Comparison of ENCODE assay signal across 26 mouse cellular contexts in genomic region chrX:41052861-41053260, GRCm38 (mm10).
DNase-seq lines count a peak whose midpoint lies in the region; ATAC-seq lines count a peak whose summit lies in the region.
"Had no signal": no experiment of that assay in that cellular context is flagged by ENCODE, and none has a peak within 500 bp of the region (broad histone marks: within the 10 kb centered on the region; RNA-seq: fewer than 3 reads in every experiment).

No protein-coding gene starts in this region.

- peak; percentile 6 to 7 for DNase-seq in cerebellum, postnatal 10 days
- no peak for DNase-seq in cerebellum, adult 8-10 months
- DNase-seq in forebrain, embryonic 14.5 days (ENCODE audit: low spot score) = peak; percentile 61
- DNase-seq in forebrain, embryonic 11.5 days (ENCODE audit: low spot score) = no peak
- DNase-seq in brain, adult 2 months (ENCODE audit: low read depth, low spot score) = peak; percentile 12
- DNase-seq: adrenal gland, adult 8-10 months; adrenal gland, postnatal 14 days; adrenal gland, postnatal 36 days; B cell, adult 2 months; cerebellum, adult 11-12 months; cerebellum, adult 2 months; cerebellum, adult 9-11 months; cerebellum, postnatal 25 days; embryo, embryonic 11 days; gastrocnemius, adult 2 months had no signal

- no peak overlapping the region for H3K9ac ChIP-seq in forebrain, embryonic 14.5 days (ENCODE audit: low read length)
- no peak overlapping the region for H3K9ac ChIP-seq in forebrain, embryonic 12.5 days
- no peak overlapping the region for H3K9ac ChIP-seq in forebrain, embryonic 16.5 days (replicated peaks; ENCODE audit: low read depth, low read length)
- no peak overlapping the region for H3K9ac ChIP-seq in forebrain, embryonic 11.5 days (ENCODE audit: low read length)
- no peak overlapping the region for H3K9ac ChIP-seq in liver, embryonic 12.5 days
- H3K9ac ChIP-seq: embryonic facial prominence, embryonic 13.5 days; embryonic facial prominence, embryonic 15.5 days had no signal

- no peaks in the 10 kb centered on the region for H3K4me1 ChIP-seq in forebrain, embryonic 14.5 days (ENCODE audit: control insufficient read depth, insufficient read depth, low read length)
- no peaks in the 10 kb centered on the region for H3K4me1 ChIP-seq in forebrain, embryonic 12.5 days
- no peaks in the 10 kb centered on the region for H3K4me1 ChIP-seq in forebrain, embryonic 16.5 days (replicated peaks; ENCODE audit: control insufficient read depth, insufficient read depth, low read length)
- H3K4me1 ChIP-seq in forebrain, embryonic 11.5 days (replicated peaks; ENCODE audit: control insufficient read depth, insufficient read depth, low read length) = no peaks in the 10 kb centered on the region
- H3K4me1 ChIP-seq in liver, embryonic 12.5 days = no peaks in the 10 kb centered on the region
- H3K4me1 ChIP-seq: embryonic facial prominence, embryonic 13.5 days; embryonic facial prominence, embryonic 15.5 days had no signal

- WGBS in forebrain, embryonic 14.5 days = 66% methylated on average over 2 of the region's 2 CpGs
- WGBS in forebrain, embryonic 12.5 days = 77% methylated on average over 2 of the region's 2 CpGs
- WGBS in forebrain, embryonic 16.5 days = 52% methylated on average over 2 of the region's 2 CpGs
- WGBS in forebrain, embryonic 11.5 days = 81% methylated on average over 2 of the region's 2 CpGs
- 46% methylated on average over 2 of the region's 2 CpGs for WGBS in liver, embryonic 12.5 days (ENCODE audit: insufficient replicate concordance)

- H3K36me3 ChIP-seq in forebrain, embryonic 14.5 days (ENCODE audit: control insufficient read depth, insufficient read depth, low read length) = no peaks in the 10 kb centered on the region
- no peaks in the 10 kb centered on the region for H3K36me3 ChIP-seq in forebrain, embryonic 12.5 days (replicated peaks)
- H3K36me3 ChIP-seq in forebrain, embryonic 16.5 days (ENCODE audit: control insufficient read depth, insufficient read depth) = no peaks in the 10 kb centered on the region
- no peaks in the 10 kb centered on the region for H3K36me3 ChIP-seq in forebrain, embryonic 11.5 days (ENCODE audit: control insufficient read depth, insufficient read depth, low read length)
- H3K36me3 ChIP-seq in liver, embryonic 12.5 days = no peaks in the 10 kb centered on the region
- H3K36me3 ChIP-seq: embryonic facial prominence, embryonic 13.5 days; embryonic facial prominence, embryonic 15.5 days; G1E had no signal

- no peak overlapping the region for H3K4me2 ChIP-seq in forebrain, embryonic 14.5 days (ENCODE audit: low read length)
- no peak overlapping the region for H3K4me2 ChIP-seq in forebrain, embryonic 12.5 days
- H3K4me2 ChIP-seq in forebrain, embryonic 16.5 days (ENCODE audit: low read length) = no peak overlapping the region
- H3K4me2 ChIP-seq in forebrain, embryonic 11.5 days (ENCODE audit: low read depth, low read length, severe bottlenecking) = no peak overlapping the region
- no peak overlapping the region for H3K4me2 ChIP-seq in liver, embryonic 12.5 days
- H3K4me2 ChIP-seq: embryonic facial prominence, embryonic 13.5 days; embryonic facial prominence, embryonic 15.5 days had no signal

- H3K27ac ChIP-seq in forebrain, embryonic 14.5 days (ENCODE audit: low read depth, low read length) = no peak overlapping the region
- H3K27ac ChIP-seq in forebrain, embryonic 12.5 days = no peak overlapping the region
- no peak overlapping the region for H3K27ac ChIP-seq in forebrain, embryonic 16.5 days (ENCODE audit: low read length)
- H3K27ac ChIP-seq in forebrain, embryonic 11.5 days (ENCODE audit: low read depth, low read length) = no peak overlapping the region
- no peak overlapping the region for H3K27ac ChIP-seq in liver, embryonic 12.5 days
- H3K27ac ChIP-seq: embryonic facial prominence, embryonic 13.5 days; embryonic facial prominence, embryonic 15.5 days; gastrocnemius, adult 2 months had no signal

- peak; percentile 69; the same call in 1 of the 2 replicates for ATAC-seq in forebrain, embryonic 14.5 days
- no peak for ATAC-seq in forebrain, embryonic 12.5 days (ENCODE audit: low FRiP score)
- ATAC-seq in forebrain, embryonic 16.5 days = peak; percentile 79
- ATAC-seq in forebrain, embryonic 11.5 days (replicated peaks; ENCODE audit: low FRiP score) = no peak
- no peak for ATAC-seq in liver, embryonic 12.5 days
- ATAC-seq: activated CD4-positive, CD25-positive, alpha-beta regulatory T cell, adult 4 months; CD4-positive, CD25-positive, alpha-beta regulatory T cell, adult 4 months; Patski had no signal

- H3K27me3 ChIP-seq in forebrain, embryonic 14.5 days (replicated peaks; ENCODE audit: control insufficient read depth, insufficient read depth, low read length) = no peaks in the 10 kb centered on the region
- H3K27me3 ChIP-seq in forebrain, embryonic 12.5 days = no peaks in the 10 kb centered on the region
- H3K27me3 ChIP-seq in forebrain, embryonic 16.5 days (replicated peaks; ENCODE audit: control insufficient read depth, insufficient read depth, low read length) = no peaks in the 10 kb centered on the region
- no peaks in the 10 kb centered on the region for H3K27me3 ChIP-seq in forebrain, embryonic 11.5 days (ENCODE audit: control insufficient read depth, insufficient read depth, low read length)
- H3K27me3 ChIP-seq in liver, embryonic 12.5 days (replicated peaks) = no peaks in the 10 kb centered on the region
- H3K27me3 ChIP-seq: CH12.LX; embryonic facial prominence, embryonic 13.5 days; embryonic facial prominence, embryonic 15.5 days had no signal

- H3K9me3 ChIP-seq in forebrain, embryonic 14.5 days (replicated peaks; ENCODE audit: control insufficient read depth, low read length) = no peaks in the 10 kb centered on the region
- H3K9me3 ChIP-seq in forebrain, embryonic 12.5 days = no peaks in the 10 kb centered on the region
- H3K9me3 ChIP-seq in forebrain, embryonic 16.5 days (ENCODE audit: control insufficient read depth, low read length) = no peaks in the 10 kb centered on the region
- no peaks in the 10 kb centered on the region for H3K9me3 ChIP-seq in forebrain, embryonic 11.5 days (ENCODE audit: control insufficient read depth, low read length)
- no peaks in the 10 kb centered on the region for H3K9me3 ChIP-seq in liver, embryonic 12.5 days (replicated peaks)
- H3K9me3 ChIP-seq: embryonic facial prominence, embryonic 13.5 days; embryonic facial prominence, embryonic 15.5 days; G1E had no signal

- H3K4me3 ChIP-seq in forebrain, embryonic 14.5 days (ENCODE audit: low read depth, low read length) = no peak overlapping the region
- H3K4me3 ChIP-seq in forebrain, embryonic 12.5 days (replicated peaks) = no peak overlapping the region
- H3K4me3 ChIP-seq in forebrain, embryonic 16.5 days (replicated peaks; ENCODE audit: low read length) = no peak overlapping the region
- no peak overlapping the region for H3K4me3 ChIP-seq in forebrain, embryonic 11.5 days (ENCODE audit: low read depth, low read length)
- no peak overlapping the region for H3K4me3 ChIP-seq in liver, embryonic 12.5 days
- H3K4me3 ChIP-seq: embryonic facial prominence, embryonic 13.5 days; embryonic facial prominence, embryonic 15.5 days; erythroblast, embryonic 14.5 days; gastrocnemius, adult 2 months had no signal

Comparison
In these comparisons a context has a peak if more than half of its experiments do, and no peak if none do; other contexts are left out.
1. DNase-seq: peak in cerebellum, postnatal 10 days (2 of 2), forebrain, embryonic 14.5 days (single experiment) and brain, adult 2 months (single experiment); none in cerebellum, adult 8-10 months (single experiment) and forebrain, embryonic 11.5 days (single experiment).
2. ATAC-seq: peak in forebrain, embryonic 14.5 days (single experiment) and forebrain, embryonic 16.5 days (single experiment); none in forebrain, embryonic 12.5 days (single experiment), forebrain, embryonic 11.5 days (single experiment) and liver, embryonic 12.5 days (single experiment).